In genomic region chr17:35027277-35028068, GRCm38 (mm10) we compare ENCODE assay signal across 8 mouse cellular contexts. TPM values are rescaled to one million over a fixed set of nuclear protein-coding genes. Genes with fewer than 3 reads are reported as not detected.
DNase-seq lines count a peak whose midpoint lies in the region; ATAC-seq and TF ChIP-seq lines count a peak whose summit lies in the region.

Gene Sapcd1, minus strand, starts transcription at chr17:35028016.

- H3K27me3 ChIP-seq in intestine, embryonic 14.5 days (replicated peaks; ENCODE audit: control insufficient read depth, insufficient read depth, low read length), result no peaks in the 10 kb centered on the region
- no peaks in the 10 kb centered on the region for H3K27me3 ChIP-seq in intestine, postnatal 0 days (replicated peaks; ENCODE audit: control insufficient read depth, insufficient read depth, low read length)
- H3K27me3 ChIP-seq in G1E (ENCODE audit: insufficient read depth, low read length), result no peaks in the 10 kb centered on the region
- H3K27me3 ChIP-seq in embryonic facial prominence, embryonic 13.5 days, result no peaks in the 10 kb centered on the region
- H3K27me3 ChIP-seq in hindbrain, postnatal 0 days (ENCODE audit: insufficient read depth, low read length), result no peaks in the 10 kb centered on the region
- no peaks in the 10 kb centered on the region for H3K27me3 ChIP-seq in midbrain, embryonic 10.5 days (ENCODE audit: low read depth, poor library complexity, severe bottlenecking)

- 0 out of 2 replicates have a peak within 1 kb of the TSS, but pooled peaks have one; percentile 5 for H3K9ac ChIP-seq in intestine, embryonic 14.5 days (ENCODE audit: low read length)
- no peak within 1 kb of the TSS; the same call in 1 of the 2 replicates for H3K9ac ChIP-seq in intestine, postnatal 0 days (ENCODE audit: low read depth, low read length)
- peak within 1 kb of the TSS; percentile 64 for H3K9ac ChIP-seq in embryonic facial prominence, embryonic 13.5 days
- no peak within 1 kb of the TSS for H3K9ac ChIP-seq in hindbrain, postnatal 0 days (replicated peaks; ENCODE audit: low read length)

- peaks cover 14% of the 10 kb centered on the region; the same call in 1 of the 2 replicates for H3K4me1 ChIP-seq in intestine, embryonic 14.5 days (replicated peaks; ENCODE audit: control insufficient read depth, insufficient read depth, low read length)
- H3K4me1 ChIP-seq in intestine, postnatal 0 days (replicated peaks; ENCODE audit: control insufficient read depth, insufficient read depth, low read length), result no peaks in the 10 kb centered on the region; the same call in 1 of the 2 replicates
- H3K4me1 ChIP-seq in G1E (ENCODE audit: insufficient read depth, low read depth, low read length), result peaks cover 98% of the 10 kb centered on the region
- peaks cover 37% of the 10 kb centered on the region for H3K4me1 ChIP-seq in embryonic facial prominence, embryonic 13.5 days
- no peaks in the 10 kb centered on the region; the same call in 1 of the 2 replicates for H3K4me1 ChIP-seq in hindbrain, postnatal 0 days (ENCODE audit: insufficient read depth, low read length)
- H3K4me1 ChIP-seq in midbrain, embryonic 10.5 days, result peaks cover 63% of the 10 kb centered on the region

- TF ChIP-seq CTCF in intestine, postnatal 0 days (IDR thresholded peaks at IDR 0.05; ENCODE audit: low read depth), result no peak
- TF ChIP-seq CTCF in G1E (IDR thresholded peaks at IDR 0.05; ENCODE audit: low read depth, low read length), result no peak
- TF ChIP-seq CTCF in hindbrain, postnatal 0 days (IDR thresholded peaks at IDR 0.05; ENCODE audit: low read depth), result no peak

- no peaks in the 10 kb centered on the region for H3K9me3 ChIP-seq in intestine, embryonic 14.5 days (ENCODE audit: control insufficient read depth, low read length)
- H3K9me3 ChIP-seq in intestine, postnatal 0 days (ENCODE audit: control insufficient read depth), result no peaks in the 10 kb centered on the region
- no peaks in the 10 kb centered on the region for H3K9me3 ChIP-seq in G1E (replicated peaks)
- H3K9me3 ChIP-seq in embryonic facial prominence, embryonic 13.5 days, result no peaks in the 10 kb centered on the region
- H3K9me3 ChIP-seq in hindbrain, postnatal 0 days (ENCODE audit: low read length), result no peaks in the 10 kb centered on the region
- H3K9me3 ChIP-seq in midbrain, embryonic 10.5 days (replicated peaks), result no peaks in the 10 kb centered on the region

- H3K36me3 ChIP-seq in intestine, embryonic 14.5 days (ENCODE audit: control insufficient read depth, insufficient read depth, low read length), result no peaks in the 10 kb centered on the region
- H3K36me3 ChIP-seq in intestine, postnatal 0 days (ENCODE audit: control insufficient read depth, insufficient read depth), result no peaks in the 10 kb centered on the region
- H3K36me3 ChIP-seq in G1E (replicated peaks), result peaks cover 68% of the 10 kb centered on the region
- no peaks in the 10 kb centered on the region for H3K36me3 ChIP-seq in embryonic facial prominence, embryonic 13.5 days
- no peaks in the 10 kb centered on the region for H3K36me3 ChIP-seq in hindbrain, postnatal 0 days (ENCODE audit: insufficient read depth, low read length)
- peaks cover 4% of the 10 kb centered on the region; the same call in 1 of the 2 replicates for H3K36me3 ChIP-seq in midbrain, embryonic 10.5 days

- peak; percentile 40 for ATAC-seq in intestine, embryonic 14.5 days (replicated peaks; ENCODE audit: low FRiP score, low TSS enrichment, low read depth)
- ATAC-seq in intestine, postnatal 0 days, result no peak
- ATAC-seq in G1E (ENCODE audit: extremely low read depth, insufficient number of reproducible peaks, low FRiP score, poor library complexity, severe bottlenecking), result peak; percentile 45
- ATAC-seq in embryonic facial prominence, embryonic 13.5 days (ENCODE audit: insufficient number of reproducible peaks, insufficient read depth, low FRiP score, low TSS enrichment, low read depth), result peak; percentile 28; the same call in 1 of the 2 replicates
- ATAC-seq in hindbrain, postnatal 0 days, result peak; percentile 80

- 38% methylated on average over 13 of the region's 13 CpGs for WGBS in intestine, embryonic 14.5 days
- 53% methylated on average over 13 of the region's 13 CpGs for WGBS in intestine, postnatal 0 days
- 33% methylated on average over 13 of the region's 13 CpGs for WGBS in embryonic facial prominence, embryonic 13.5 days
- 26% methylated on average over 13 of the region's 13 CpGs for WGBS in hindbrain, postnatal 0 days
- 35% methylated on average over 13 of the region's 13 CpGs for WGBS in midbrain, embryonic 10.5 days

- peak within 1 kb of the TSS; percentile 29 for H3K4me2 ChIP-seq in intestine, embryonic 14.5 days (ENCODE audit: low read length)
- no peak within 1 kb of the TSS for H3K4me2 ChIP-seq in intestine, postnatal 0 days (replicated peaks; ENCODE audit: low read depth)
- peak within 1 kb of the TSS; percentile 45 for H3K4me2 ChIP-seq in embryonic facial prominence, embryonic 13.5 days
- no peak within 1 kb of the TSS for H3K4me2 ChIP-seq in hindbrain, postnatal 0 days (ENCODE audit: low read depth, low read length)

- H3K27ac ChIP-seq in intestine, embryonic 14.5 days (ENCODE audit: low read depth), result peak within 1 kb of the TSS; percentile 77
- H3K27ac ChIP-seq in intestine, postnatal 0 days (ENCODE audit: low read depth, low read length), result no peak within 1 kb of the TSS
- peak within 1 kb of the TSS; percentile 87 for H3K27ac ChIP-seq in embryonic facial prominence, embryonic 13.5 days
- peak within 1 kb of the TSS; percentile 57 for H3K27ac ChIP-seq in hindbrain, postnatal 0 days
- peak within 1 kb of the TSS; percentile 86 for H3K27ac ChIP-seq in midbrain, embryonic 10.5 days (replicated peaks)

- peak within 1 kb of the TSS; percentile 1; the same call in 1 of the 2 replicates for H3K4me3 ChIP-seq in intestine, embryonic 14.5 days (ENCODE audit: low read depth, low read length)
- H3K4me3 ChIP-seq in intestine, postnatal 0 days (ENCODE audit: low read depth, low read length), result no peak within 1 kb of the TSS
- peak within 1 kb of the TSS; percentile 78 for H3K4me3 ChIP-seq in G1E (ENCODE audit: low read depth, low read length)
- H3K4me3 ChIP-seq in embryonic facial prominence, embryonic 13.5 days, result peak within 1 kb of the TSS; percentile 25
- no peak within 1 kb of the TSS for H3K4me3 ChIP-seq in hindbrain, postnatal 0 days (ENCODE audit: low read length)
- H3K4me3 ChIP-seq in midbrain, embryonic 10.5 days, result peak within 1 kb of the TSS; percentile 34

- peak; percentile 67 for DNase-seq in intestine, embryonic 14.5 days (ENCODE audit: low spot score)
- DNase-seq in G1E (ENCODE audit: low spot score) (peak; percentile 68), adipocyte (ENCODE audit: low spot score) (no peak)
- peak; percentile 83 for DNase-seq in hindbrain, postnatal 0 days (ENCODE audit: low spot score)
- DNase-seq in midbrain, embryonic 10.5 days (ENCODE audit: low spot score), result peak; percentile 47
- no peak for DNase-seq in kidney, adult 9 months

RNA-seq across cellular contexts. Expression of gene Sapcd1, which starts in this region (rescaled TPM):
- 20.7 and 21.5 TPM in 2 replicates for polyA plus RNA-seq in intestine, embryonic 14.5 days (2014; fragmentation: Nextera tagmentation; extraction: Ambion mirVana)
- 3.2 and 4.6 TPM in 2 replicates for polyA plus RNA-seq in intestine, postnatal 0 days (2015; fragmentation: Nextera tagmentation; extraction: Ambion mirVana)
- 35.3 and 35.5 TPM in 2 replicates for total RNA-seq in G1E (2014; fragmentation: Nextera tagmentation)
- 156 and 206 TPM in 2 replicates for total RNA-seq in G1E (2017)
- 90.0 and 101 TPM in 2 replicates for polyA plus RNA-seq in G1E (2012)
- 14.2 and 19.5 TPM in 2 replicates for polyA plus RNA-seq in embryonic facial prominence, embryonic 13.5 days (2015; fragmentation: Nextera tagmentation; extraction: Ambion mirVana)
- total RNA-seq in hindbrain, postnatal 0 days (2014; rRNA removed), result 0.65 and 2.1 TPM in 2 replicates
- polyA plus RNA-seq in hindbrain, postnatal 0 days (2015; fragmentation: Nextera tagmentation; extraction: Ambion mirVana), result 2.4 and 2.7 TPM in 2 replicates
- polyA plus RNA-seq in midbrain, embryonic 10.5 days (2016; fragmentation: Nextera tagmentation; extraction: Ambion mirVana), result 7.1 and 7.7 TPM in 2 replicates

Comparison
In these comparisons a context has a peak if more than half of its experiments do, and no peak if none do; other contexts are left out.
1. RNA of gene Sapcd1 (total RNA-seq): 35.3 to 206 TPM in G1E; 0.65 to 2.1 TPM in hindbrain, postnatal 0 days; every median in the first group is over 10 times any median in the second.
2. H3K4me2 ChIP-seq: peak in intestine, embryonic 14.5 days (single experiment) and embryonic facial prominence, embryonic 13.5 days (single experiment); none in intestine, postnatal 0 days (single experiment) and hindbrain, postnatal 0 days (single experiment).
3. H3K4me3 ChIP-seq: peak in intestine, embryonic 14.5 days (single experiment), G1E (single experiment), embryonic facial prominence, embryonic 13.5 days (single experiment) and midbrain, embryonic 10.5 days (single experiment); none in intestine, postnatal 0 days (single experiment) and hindbrain, postnatal 0 days (single experiment).
4. H3K9ac ChIP-seq: peak in intestine, embryonic 14.5 days (single experiment) and embryonic facial prominence, embryonic 13.5 days (single experiment); none in intestine, postnatal 0 days (single experiment) and hindbrain, postnatal 0 days (single experiment).
5. DNase-seq: peak in intestine, embryonic 14.5 days (single experiment), G1E (single experiment), hindbrain, postnatal 0 days (single experiment) and midbrain, embryonic 10.5 days (single experiment); none in adipocyte (single experiment) and kidney, adult 9 months (single experiment).